Mouse (Mus musculus): ENCODE data around the gene Sox6. TPM values are rescaled to one million over a fixed set of nuclear protein-coding genes. Genes with fewer than 3 reads are reported as not detected.

Sox6 gene
- total and polyA plus RNA-seq, 3 experiments: 11.8 to 33.4 (median 26.4) TPM

DNA sequence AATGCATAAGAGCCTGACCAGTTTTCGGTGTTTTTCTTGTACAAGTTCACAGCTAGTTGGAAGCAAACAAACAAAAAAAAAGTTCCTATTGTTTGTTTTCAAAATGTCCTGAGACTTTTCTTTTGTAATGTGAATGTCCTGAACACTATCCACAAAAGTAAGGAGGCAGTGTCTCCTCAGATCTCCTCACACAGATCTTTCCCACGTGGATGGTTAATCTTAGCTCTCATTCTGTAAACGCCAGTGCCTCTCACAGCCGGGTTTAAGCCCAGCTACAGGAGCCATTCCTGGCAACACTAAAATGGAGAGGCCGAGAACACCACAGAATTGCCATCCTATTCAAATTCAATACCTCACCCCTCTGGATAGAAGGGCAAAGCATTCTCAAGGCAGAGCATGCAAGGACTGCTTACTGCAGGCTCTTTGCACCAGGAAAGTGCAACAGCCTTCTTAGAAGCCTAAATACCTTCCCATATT, 392.6 kb downstream of the Sox6 start:
- 48% methylated on average over 5 of the region's 5 CpGs for WGBS
- Histone ChIP-seq H3K36me3 (ENCODE audit: control insufficient read depth, insufficient read depth, low read length) (no peaks in the 10 kb centered on the region; the same call in 1 of the 2 replicates), H3K79me2 (replicated peaks; ENCODE audit: control insufficient read depth, insufficient read depth, low read length) (no peaks in the 10 kb centered on the region), H3K27ac (no peak overlapping the region), H3K4me3 (no peak overlapping the region), H3K27me3 (ENCODE audit: control insufficient read depth, insufficient read depth, low read length) (no peaks in the 10 kb centered on the region), H3K9ac (ENCODE audit: low read depth, low read length) (no peak overlapping the region), H3K4me1 (ENCODE audit: control insufficient read depth, insufficient read depth, low read length) (no peaks in the 10 kb centered on the region)
- TF ChIP-seq CTCF (IDR thresholded peaks at IDR 0.05): no peak
- TF ChIP-seq POLR2A (IDR thresholded peaks at IDR 0.05; ENCODE audit: insufficient read depth, low read depth, low read length): no peak
- no peak for TF ChIP-seq EP300 (IDR thresholded peaks at IDR 0.05; ENCODE audit: insufficient read depth, low read depth, low read length)
- no peak for DNase-seq
- intact Hi-C loops (cut with DNase I): no loop called here

DNA sequence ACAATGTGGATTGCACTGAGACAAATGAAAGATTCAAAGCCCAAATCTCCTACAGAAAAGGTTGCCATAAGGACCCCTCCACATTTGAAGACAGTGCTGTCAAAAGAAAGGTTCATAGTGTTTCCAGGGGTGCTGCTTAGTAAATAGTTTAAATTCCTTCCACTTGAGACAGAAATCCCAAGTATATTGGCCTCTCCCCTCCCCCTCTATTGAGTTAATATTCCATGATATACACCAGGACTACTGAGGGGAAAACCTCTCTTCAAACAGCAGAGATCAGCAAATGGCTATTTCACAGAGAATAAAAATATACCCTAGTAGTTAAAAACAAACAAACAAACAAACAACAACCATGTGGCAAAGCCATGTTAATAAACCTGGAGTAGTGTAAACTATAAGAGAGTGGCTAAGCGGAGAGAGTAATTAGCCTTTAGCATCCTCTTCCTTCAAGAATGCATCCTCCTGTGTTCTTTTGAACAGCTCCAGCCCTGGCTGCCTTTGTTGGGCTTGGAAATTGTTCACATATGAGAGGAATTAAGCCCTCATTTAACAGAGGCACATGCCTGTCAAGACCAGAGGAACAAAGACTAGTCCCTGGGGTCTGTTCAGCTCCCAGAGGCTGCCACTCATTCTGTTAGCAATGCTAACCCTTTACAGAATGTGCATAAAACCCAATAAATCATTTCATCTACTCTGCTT, 393.2 kb downstream of the Sox6 start:
- no peaks in the 10 kb centered on the region for H3K4me1 ChIP-seq (ENCODE audit: control insufficient read depth, insufficient read depth, low read length)
- no peak overlapping the region for H3K4me3 ChIP-seq
- H3K27ac ChIP-seq: no peak overlapping the region
- no peaks in the 10 kb centered on the region for H3K27me3 ChIP-seq (ENCODE audit: control insufficient read depth, insufficient read depth, low read length)
- TF ChIP-seq EP300 (IDR thresholded peaks at IDR 0.05; ENCODE audit: insufficient read depth, low read depth, low read length): no peak
- no peaks in the 10 kb centered on the region for H3K79me2 ChIP-seq (replicated peaks; ENCODE audit: control insufficient read depth, insufficient read depth, low read length)
- intact Hi-C loops (cut with DNase I): no loop called here
- 90% methylated on average over 1 of the region's 1 CpGs for WGBS
- H3K9ac ChIP-seq (ENCODE audit: low read depth, low read length): no peak overlapping the region
- no peaks in the 10 kb centered on the region; the same call in 1 of the 2 replicates for H3K36me3 ChIP-seq (ENCODE audit: control insufficient read depth, insufficient read depth, low read length)
- no peak for DNase-seq

DNA sequence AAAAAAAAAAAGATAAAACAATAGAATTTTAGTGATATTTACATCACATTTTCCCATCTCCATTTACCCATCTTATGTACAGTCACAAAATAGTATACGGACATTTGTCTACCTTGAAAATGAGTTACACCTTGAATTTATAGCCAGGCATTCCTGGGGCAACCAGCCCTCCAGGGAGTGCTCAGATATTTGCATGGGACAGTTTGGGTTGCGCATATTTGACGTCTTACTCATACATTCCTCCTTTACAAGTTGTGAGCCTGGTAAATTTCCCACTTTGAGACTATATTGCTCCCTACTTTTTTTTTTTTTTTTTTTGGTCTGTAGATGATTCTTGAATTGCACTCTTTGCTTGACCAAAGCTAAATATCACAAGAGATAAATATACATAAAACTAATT, 407.9 kb downstream of the Sox6 start:
- peaks cover 2% of the 10 kb centered on the region for H3K4me1 ChIP-seq (ENCODE audit: control insufficient read depth, insufficient read depth, low read length)
- no peak overlapping the region for H3K9ac ChIP-seq (ENCODE audit: low read depth, low read length)
- WGBS: 90% methylated on average over 3 of the region's 3 CpGs
- no peak overlapping the region for H3K27ac ChIP-seq
- DNase-seq: no peak
- no peaks in the 10 kb centered on the region for H3K79me2 ChIP-seq (replicated peaks; ENCODE audit: control insufficient read depth, insufficient read depth, low read length)
- TF ChIP-seq EP300 (IDR thresholded peaks at IDR 0.05; ENCODE audit: insufficient read depth, low read depth, low read length) (no peak), CTCF (IDR thresholded peaks at IDR 0.05) (no peak), POLR2A (IDR thresholded peaks at IDR 0.05; ENCODE audit: insufficient read depth, low read depth, low read length) (no peak)
- intact Hi-C loops (cut with DNase I): no loop called here
- peaks cover 7% of the 10 kb centered on the region; the same call in 1 of the 2 replicates for H3K36me3 ChIP-seq (ENCODE audit: control insufficient read depth, insufficient read depth, low read length)
- H3K4me3 ChIP-seq: no peak overlapping the region
- no peaks in the 10 kb centered on the region for H3K27me3 ChIP-seq (ENCODE audit: control insufficient read depth, insufficient read depth, low read length)

DNA sequence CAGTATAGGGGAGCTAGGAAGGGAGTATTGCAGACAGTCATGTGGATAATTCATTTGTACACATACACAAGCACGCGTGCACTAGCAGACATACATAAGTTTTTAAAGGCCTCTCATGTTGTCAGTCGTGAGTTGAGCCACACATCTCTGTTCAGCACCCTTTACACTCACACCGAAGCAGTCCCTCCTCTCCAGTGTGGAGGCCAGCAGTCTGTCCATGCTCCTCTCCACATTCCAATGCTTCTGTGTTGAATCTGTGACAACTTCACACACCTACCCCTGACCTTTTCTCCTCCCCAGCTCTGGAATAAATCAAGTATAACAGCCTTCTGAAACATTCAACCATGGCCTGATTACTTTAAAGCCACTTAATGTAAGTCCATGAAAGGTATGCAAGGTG, 408.3 kb downstream of the Sox6 start:
- Histone ChIP-seq H3K9ac (ENCODE audit: low read depth, low read length) (no peak overlapping the region), H3K27ac (no peak overlapping the region), H3K27me3 (ENCODE audit: control insufficient read depth, insufficient read depth, low read length) (no peaks in the 10 kb centered on the region), H3K79me2 (replicated peaks; ENCODE audit: control insufficient read depth, insufficient read depth, low read length) (no peaks in the 10 kb centered on the region), H3K4me1 (ENCODE audit: control insufficient read depth, insufficient read depth, low read length) (peaks cover 5% of the 10 kb centered on the region), H3K36me3 (ENCODE audit: control insufficient read depth, insufficient read depth, low read length) (peaks cover 11% of the 10 kb centered on the region), H3K4me3 (no peak overlapping the region)
- TF ChIP-seq CTCF (IDR thresholded peaks at IDR 0.05) (no peak), POLR2A (IDR thresholded peaks at IDR 0.05; ENCODE audit: insufficient read depth, low read depth, low read length) (no peak), EP300 (IDR thresholded peaks at IDR 0.05; ENCODE audit: insufficient read depth, low read depth, low read length) (no peak)
- DNase-seq: no peak
- WGBS: 79% methylated on average over 4 of the region's 4 CpGs
- intact Hi-C loops (cut with DNase I): no loop called here

- no peak overlapping the region for H3K4me3 ChIP-seq
- DNase-seq: no peak
- no peaks in the 10 kb centered on the region for H3K27me3 ChIP-seq (ENCODE audit: control insufficient read depth, insufficient read depth, low read length)
- intact Hi-C loops (cut with DNase I): no loop called here
- H3K9ac ChIP-seq (ENCODE audit: low read depth, low read length): no peak overlapping the region
- H3K4me1 ChIP-seq (ENCODE audit: control insufficient read depth, insufficient read depth, low read length): peaks cover 15% of the 10 kb centered on the region
- H3K79me2 ChIP-seq (replicated peaks; ENCODE audit: control insufficient read depth, insufficient read depth, low read length): no peaks in the 10 kb centered on the region
- no peak overlapping the region for H3K27ac ChIP-seq
- WGBS: 49% methylated on average over 1 of the region's 1 CpGs
- no peak for TF ChIP-seq POLR2A (IDR thresholded peaks at IDR 0.05; ENCODE audit: insufficient read depth, low read depth, low read length)
- TF ChIP-seq EP300 (IDR thresholded peaks at IDR 0.05; ENCODE audit: insufficient read depth, low read depth, low read length): no peak
- no peak for TF ChIP-seq CTCF (IDR thresholded peaks at IDR 0.05)
- peaks cover 19% of the 10 kb centered on the region for H3K36me3 ChIP-seq (ENCODE audit: control insufficient read depth, insufficient read depth, low read length)
Observed at GRCm38 (mm10) chr7:115628766-115629165, 409.8 kb downstream of the Sox6 start.

DNA sequence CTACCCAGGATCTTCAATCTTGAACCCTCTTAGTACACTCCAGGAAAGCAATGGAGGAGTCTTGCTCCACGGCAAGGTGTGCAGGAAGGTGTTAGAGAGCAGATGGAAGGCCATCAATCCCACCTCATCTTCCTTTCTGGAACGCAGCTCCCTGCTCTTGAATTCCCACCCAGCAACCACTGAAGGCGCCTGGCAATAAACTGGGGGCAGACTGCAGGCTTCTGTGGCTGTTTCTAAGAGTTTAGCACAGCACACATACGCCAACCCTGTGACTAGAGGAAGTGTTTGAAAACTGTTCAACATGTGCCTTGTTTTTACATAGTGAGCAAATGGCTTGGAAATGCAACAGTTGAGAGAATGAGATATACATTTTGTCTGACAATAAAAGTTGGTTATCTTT, 412.6 kb downstream of the Sox6 start:
- Histone ChIP-seq H3K27ac (no peak overlapping the region), H3K4me1 (ENCODE audit: control insufficient read depth, insufficient read depth, low read length) (peaks cover 15% of the 10 kb centered on the region), H3K36me3 (ENCODE audit: control insufficient read depth, insufficient read depth, low read length) (peaks cover 19% of the 10 kb centered on the region), H3K4me3 (no peak overlapping the region), H3K9ac (ENCODE audit: low read depth, low read length) (no peak overlapping the region), H3K27me3 (ENCODE audit: control insufficient read depth, insufficient read depth, low read length) (no peaks in the 10 kb centered on the region), H3K79me2 (replicated peaks; ENCODE audit: control insufficient read depth, insufficient read depth, low read length) (no peaks in the 10 kb centered on the region)
- intact Hi-C loops (cut with DNase I): no loop called here
- TF ChIP-seq EP300 (IDR thresholded peaks at IDR 0.05; ENCODE audit: insufficient read depth, low read depth, low read length) (no peak), CTCF (IDR thresholded peaks at IDR 0.05) (no peak), POLR2A (IDR thresholded peaks at IDR 0.05; ENCODE audit: insufficient read depth, low read depth, low read length) (no peak)
- WGBS: 72% methylated on average over 4 of the region's 4 CpGs
- DNase-seq: no peak
